Mouse (Mus musculus): ENCODE data around the gene Tbc1d17.

Tbc1d17 gene

GRCm38 (mm10) chr7:44790066-44790465 lies 58.8 kb downstream of the Tbc1d17 start:
- DNase-seq (ENCODE audit: low read depth, low spot score), result no peak

- no peak for DNase-seq (ENCODE audit: low read depth, low spot score)
Measured at GRCm38 (mm10) chr7:44789531-44789930, 59.3 kb downstream of the Tbc1d17 start.
